Mouse (Mus musculus) heart, adult 2 months (tissue): Measurements from ENCODE around the gene Phlpp1.

Experiments used
- CTCF ChIP-seq: fragments of 200-600 bp; IDR thresholded peaks from 2 replicates; pipeline ENCODE4 v1.8.1; 2022; ENCODE audit warnings: antibody characterized with exemption, mild to moderate bottlenecking, moderate library complexity
- POLR2A ChIP-seq: fragments of 200-500 bp; IDR thresholded peaks from 2 replicates; pipeline ENCODE4 v1.6.1; 2011; ENCODE audit warnings: mild to moderate bottlenecking, low read depth, low read length, control low read depth; ENCODE audit not compliant: insufficient read depth

- no peak for TF ChIP-seq POLR2A
- no peak for TF ChIP-seq CTCF
These were observed 145.2 kb downstream of the Phlpp1 start for GRCm38 (mm10) chr1:106316641-106317304.
